Mouse (Mus musculus) adipose tissue, adult 10 weeks (tissue): ENCODE data around the gene Taar1. TPM values are rescaled to one million over a fixed set of nuclear protein-coding genes. Genes with fewer than 3 reads are reported as not detected.

ENCODE experiments used
- polyA plus RNA-seq: library from polyadenylated mRNA; stranded (reverse); fragments of 350-450 nt; fragmentation: Illumina TruSeq; extraction: RNeasy Lipid Tissue Mini Kit (QIAGEN cat#74804); gene quantifications from one replicate; pipeline ENCODE4 v1.2.3, GENCODE M21; 2014; ENCODE audit warnings: low read depth, low replicate concordance

Taar1 gene
- not detected for polyA plus RNA-seq

DNA sequence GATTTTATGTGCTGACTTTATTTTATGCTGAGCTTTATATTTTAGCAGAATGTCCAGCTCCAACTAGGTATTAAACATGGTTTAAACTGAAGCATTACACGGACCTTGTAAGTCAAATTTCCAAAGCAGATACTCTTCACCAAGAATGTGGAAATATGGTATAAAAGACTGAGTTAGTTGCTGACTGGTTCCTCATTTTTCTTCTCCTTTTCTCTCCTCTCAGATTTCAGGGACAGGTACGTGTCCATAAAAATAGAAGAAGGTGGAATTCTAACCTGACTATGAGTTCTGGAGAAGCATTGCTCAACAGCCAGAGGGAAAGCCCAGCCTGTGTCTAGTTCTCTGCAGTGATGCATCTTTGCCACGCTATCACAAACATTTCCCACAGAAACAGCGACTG, at the start of gene Taar1:
Gene Taar1, plus strand, starts transcription at position 301 of the 400 bp plus-strand sequence.

DNA sequence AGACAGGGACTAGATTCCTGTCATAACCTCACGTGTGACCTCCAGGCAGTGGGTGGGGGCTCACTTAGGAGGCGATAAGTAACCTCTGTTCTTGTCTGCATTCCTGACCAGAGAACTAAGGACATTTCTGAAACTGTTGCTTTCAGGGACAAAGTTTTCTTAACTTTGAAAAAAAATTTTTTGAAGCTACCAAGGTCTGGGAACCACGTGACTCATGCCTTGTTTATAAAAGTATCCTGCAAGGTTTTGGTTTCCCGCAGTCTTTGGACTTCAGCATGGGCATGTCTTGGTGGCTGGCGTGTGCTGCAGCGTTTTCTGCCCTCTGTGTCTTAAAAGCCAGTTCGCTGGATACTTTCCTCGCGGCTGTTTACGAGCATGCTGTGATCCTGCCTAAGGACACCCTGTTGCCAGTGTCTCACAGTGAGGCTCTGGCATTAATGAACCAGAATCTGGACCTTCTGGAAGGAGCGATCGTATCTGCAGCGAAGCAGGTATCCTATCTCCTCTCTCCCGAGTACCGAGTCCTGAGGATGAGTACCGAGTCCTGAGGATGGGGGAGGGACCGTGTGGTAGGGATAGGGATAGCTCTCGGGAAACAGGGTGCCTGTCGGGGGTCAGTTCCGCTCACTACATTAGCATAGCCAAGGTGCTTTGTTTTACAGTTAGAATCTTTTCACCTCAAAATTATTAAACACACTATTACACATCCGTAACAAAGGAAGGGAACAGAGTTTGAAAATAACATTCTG, 25.4 kb upstream of the Taar1 start, which contains the start of gene Vnn1:
Gene Vnn1, plus strand, starts transcription at position 88 of the 749 bp plus-strand sequence.

DNA sequence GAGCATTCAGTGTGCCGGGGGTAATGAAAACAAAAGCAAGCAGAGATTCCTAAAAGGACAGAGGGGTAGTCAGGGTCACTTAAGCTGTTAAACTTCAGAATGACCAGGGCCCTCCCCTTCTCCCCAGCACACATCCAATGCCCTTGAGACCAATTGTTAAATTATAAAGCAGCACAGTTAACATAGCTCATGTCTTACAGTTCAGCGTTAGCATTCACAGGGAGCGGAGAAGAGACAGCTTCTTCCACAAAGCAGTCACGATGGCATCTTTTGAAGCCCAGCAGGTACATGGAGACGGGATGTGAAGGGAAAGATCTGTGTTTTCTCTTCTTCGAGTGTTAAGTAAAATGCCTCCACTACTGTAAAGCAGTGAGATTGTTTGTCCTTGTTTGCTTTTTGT, 18.2 kb downstream of the Taar1 start, which contains the start of gene Taar2:
Gene Taar2, plus strand, starts transcription at position 261 of the 400 bp plus-strand sequence.

DNA sequence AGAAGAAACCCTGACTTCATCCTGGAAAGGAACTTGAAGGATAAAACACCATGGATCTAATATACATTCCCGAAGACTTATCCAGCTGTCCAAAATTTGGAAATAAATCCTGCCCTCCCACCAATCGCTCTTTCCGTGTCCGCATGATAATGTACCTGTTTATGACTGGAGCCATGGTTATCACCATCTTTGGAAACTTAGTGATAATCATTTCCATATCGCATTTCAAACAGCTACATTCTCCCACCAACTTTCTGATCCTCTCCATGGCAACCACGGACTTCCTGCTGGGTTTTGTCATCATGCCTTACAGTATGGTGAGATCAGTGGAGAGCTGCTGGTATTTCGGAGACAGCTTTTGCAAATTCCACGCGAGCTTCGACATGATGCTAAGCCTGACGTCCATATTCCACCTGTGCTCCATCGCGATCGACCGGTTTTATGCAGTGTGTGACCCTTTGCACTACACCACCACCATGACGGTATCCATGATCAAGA, 29.4 kb downstream of the Taar1 start, which contains the start of gene Taar3:
Gene Taar3, plus strand, starts transcription at position 51 of the 498 bp plus-strand sequence.

DNA sequence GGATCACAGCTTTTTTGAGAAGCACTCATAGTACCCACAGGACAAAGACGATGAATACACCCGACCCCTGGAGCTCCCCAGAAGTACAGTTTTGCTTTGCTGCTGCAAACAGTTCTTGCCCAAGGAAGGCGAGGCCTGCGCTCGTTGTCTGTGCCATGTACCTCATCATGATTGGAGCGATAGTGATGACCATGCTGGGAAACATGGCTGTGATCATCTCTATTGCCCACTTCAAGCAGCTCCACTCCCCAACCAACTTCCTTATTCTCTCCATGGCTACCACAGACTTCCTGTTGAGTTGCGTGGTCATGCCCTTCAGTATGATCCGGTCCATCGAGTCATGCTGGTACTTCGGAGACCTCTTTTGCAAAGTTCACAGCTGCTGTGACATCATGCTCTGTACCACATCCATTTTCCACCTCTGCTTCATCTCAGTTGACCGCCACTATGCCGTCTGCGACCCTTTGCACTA, 40.3 kb downstream of the Taar1 start, which contains the start of gene Taar4:
Gene Taar4, plus strand, starts transcription at position 51 of the 472 bp plus-strand sequence.

DNA sequence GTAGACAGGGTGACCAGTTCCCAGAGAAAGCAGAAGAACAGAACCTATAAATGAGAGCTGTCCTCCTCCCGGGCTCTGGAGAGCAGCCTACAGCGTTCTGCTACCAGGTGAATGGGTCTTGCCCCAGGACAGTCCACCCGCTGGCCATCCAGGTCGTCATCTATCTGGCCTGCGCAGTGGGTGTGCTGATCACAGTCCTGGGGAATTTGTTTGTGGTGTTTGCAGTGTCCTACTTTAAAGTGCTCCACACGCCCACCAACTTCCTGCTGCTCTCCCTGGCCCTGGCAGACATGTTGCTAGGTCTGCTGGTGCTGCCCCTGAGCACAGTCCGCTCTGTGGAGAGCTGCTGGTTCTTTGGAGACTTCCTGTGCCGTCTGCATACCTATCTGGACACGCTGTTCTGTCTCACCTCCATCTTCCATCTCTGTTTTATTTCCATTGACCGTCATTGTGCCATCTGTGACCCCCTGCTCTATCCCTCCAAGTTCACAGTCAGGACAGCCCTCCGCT, 50.6 kb downstream of the Taar1 start, which contains the start of gene Taar5:
Gene Taar5, plus strand, starts transcription at position 51 of the 510 bp plus-strand sequence.

Other genes with a start within 250 kb of the Taar1 start
- gene Rps12, start 133.1 kb upstream of the Taar1 start, polyA plus RNA-seq = 1,727 TPM
- gene Slc18b1, start 123.4 kb upstream of the Taar1 start, polyA plus RNA-seq = 25.1 TPM
- 15.5 TPM for gene Vnn3, start 68.9 kb upstream of the Taar1 start, polyA plus RNA-seq
- 5.6 TPM for gene Vnn1, start 25.7 kb upstream of the Taar1 start, polyA plus RNA-seq
- not detected for gene Taar2, start 18.2 kb downstream of the Taar1 start, polyA plus RNA-seq
- gene Taar3, start 29.2 kb downstream of the Taar1 start, polyA plus RNA-seq = not detected
- gene Taar4, start 40.1 kb downstream of the Taar1 start, polyA plus RNA-seq = not detected
- not detected for gene Taar5, start 50.4 kb downstream of the Taar1 start, polyA plus RNA-seq
- not detected for gene Taar6, start 65.3 kb downstream of the Taar1 start, polyA plus RNA-seq
- gene Taar7a, start 73.1 kb downstream of the Taar1 start, polyA plus RNA-seq = not detected
- not detected for gene Taar7b, start 79.6 kb downstream of the Taar1 start, polyA plus RNA-seq
- not detected for gene Taar7d, start 106.9 kb downstream of the Taar1 start, polyA plus RNA-seq
- not detected for gene Taar7e, start 117.3 kb downstream of the Taar1 start, polyA plus RNA-seq
- gene Taar7f, start 129.2 kb downstream of the Taar1 start, polyA plus RNA-seq = not detected
- not detected for gene Taar8a, start 156.1 kb downstream of the Taar1 start, polyA plus RNA-seq
- gene Taar8b, start 171.9 kb downstream of the Taar1 start, polyA plus RNA-seq = not detected
- gene Taar8c, start 181.6 kb downstream of the Taar1 start, polyA plus RNA-seq = not detected
- gene Taar9, start 189.2 kb downstream of the Taar1 start, polyA plus RNA-seq = not detected
- 106 TPM for gene Stx7, start 228.9 kb downstream of the Taar1 start, polyA plus RNA-seq